Mouse (Mus musculus) ES-E14 (cell line): Measurements from ENCODE around the gene Adamtsl3.

Experiments used
- CHD2 ChIP-seq: IDR thresholded peaks from 2 replicates; pipeline ENCODE4 v1.6.1; 2014; ENCODE audit warnings: mild to moderate bottlenecking, low read depth, low read length, inconsistent platforms
- HCFC1 ChIP-seq: IDR thresholded peaks from 2 replicates; pipeline ENCODE4 v1.6.1; 2012; ENCODE audit warnings: low read length, inconsistent platforms, borderline replicate concordance; ENCODE audit not compliant: insufficient read depth
- MAFK ChIP-seq: IDR thresholded peaks from 2 replicates; pipeline ENCODE4 v1.6.1; 2014; ENCODE audit warnings: mild to moderate bottlenecking, low read depth, low read length, inconsistent platforms; ENCODE audit not compliant: insufficient read depth
- ZC3H11A ChIP-seq: IDR thresholded peaks from 2 replicates; pipeline ENCODE4 v1.6.1; 2012; ENCODE audit warnings: low read depth, mild to moderate bottlenecking, inconsistent platforms, low read length, borderline replicate concordance
- ZNF384 ChIP-seq: IDR thresholded peaks from 2 replicates; pipeline ENCODE4 v1.6.1; 2012; ENCODE audit warnings: low read depth, low read length, inconsistent platforms

GRCm38 (mm10) chr7:82364567-82364966, 29.1 kb downstream of the Adamtsl3 start:
- TF ChIP-seq CHD2 (no peak), MAFK (no peak), HCFC1 (no peak), ZNF384 (no peak), ZC3H11A (no peak)
